Mouse (Mus musculus): ENCODE measurements around the gene Macrod2.

The Macrod2 gene

GRCm38 (mm10) chr2:141954795-141955194 is 1559.7 kb downstream of the Macrod2 start:
- no peak for DNase-seq (ENCODE audit: inconsistent ontology term)

- peak; percentile 88 for DNase-seq (ENCODE audit: inconsistent ontology term)
Observed at GRCm38 (mm10) chr2:141955197-141955596, 1560.1 kb downstream of the Macrod2 start.

DNA sequence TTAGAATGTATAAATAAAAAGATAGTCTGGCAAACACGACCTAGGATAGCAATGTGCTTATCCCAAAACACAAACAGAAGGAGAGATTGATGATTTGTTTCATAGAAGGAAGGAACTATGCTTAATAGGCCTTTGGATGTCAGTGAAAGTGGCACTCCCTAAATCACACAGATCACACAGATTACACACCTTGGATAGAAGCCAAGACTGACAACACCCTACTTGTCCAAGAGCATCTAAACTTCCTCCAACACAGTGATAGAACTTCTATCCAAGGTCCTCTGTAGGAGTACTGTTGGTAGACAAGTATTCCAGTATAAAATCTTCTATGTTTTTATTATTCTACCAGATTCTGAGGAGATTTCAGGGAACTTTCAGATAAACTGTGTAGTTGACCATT is 1567.8 kb downstream of the Macrod2 start:
- no peak for DNase-seq (ENCODE audit: inconsistent ontology term)

- peak; percentile 9 for DNase-seq (ENCODE audit: inconsistent ontology term)
Observed at GRCm38 (mm10) chr2:141983664-141984395, 1588.7 kb downstream of the Macrod2 start.

- peak; percentile 45 for DNase-seq (ENCODE audit: inconsistent ontology term)
Observed at GRCm38 (mm10) chr2:141998901-141999300, 1603.8 kb downstream of the Macrod2 start.

GRCm38 (mm10) chr2:142024534-142025155 is 1629.5 kb downstream of the Macrod2 start:
- DNase-seq (ENCODE audit: inconsistent ontology term): no peak

DNA sequence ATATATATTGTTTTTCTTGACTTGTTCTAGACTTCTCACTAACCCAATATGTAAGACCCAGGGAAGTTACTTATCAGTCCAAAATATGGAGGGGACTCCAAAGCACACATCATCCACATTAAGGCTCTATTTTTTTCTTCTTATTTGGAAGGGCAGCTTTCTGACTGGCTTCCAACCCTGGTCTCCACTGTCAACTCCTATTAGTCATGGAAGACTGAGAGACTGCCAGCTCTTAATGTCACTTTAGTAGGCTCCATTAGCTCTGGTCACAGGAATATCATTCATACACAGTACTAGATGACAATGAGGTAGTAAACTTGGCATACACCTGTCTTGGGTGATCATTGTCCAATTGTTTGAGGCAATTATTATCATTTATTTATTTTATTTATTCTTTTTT is 1631.6 kb downstream of the Macrod2 start:
- DNase-seq (ENCODE audit: inconsistent ontology term): no peak

DNA sequence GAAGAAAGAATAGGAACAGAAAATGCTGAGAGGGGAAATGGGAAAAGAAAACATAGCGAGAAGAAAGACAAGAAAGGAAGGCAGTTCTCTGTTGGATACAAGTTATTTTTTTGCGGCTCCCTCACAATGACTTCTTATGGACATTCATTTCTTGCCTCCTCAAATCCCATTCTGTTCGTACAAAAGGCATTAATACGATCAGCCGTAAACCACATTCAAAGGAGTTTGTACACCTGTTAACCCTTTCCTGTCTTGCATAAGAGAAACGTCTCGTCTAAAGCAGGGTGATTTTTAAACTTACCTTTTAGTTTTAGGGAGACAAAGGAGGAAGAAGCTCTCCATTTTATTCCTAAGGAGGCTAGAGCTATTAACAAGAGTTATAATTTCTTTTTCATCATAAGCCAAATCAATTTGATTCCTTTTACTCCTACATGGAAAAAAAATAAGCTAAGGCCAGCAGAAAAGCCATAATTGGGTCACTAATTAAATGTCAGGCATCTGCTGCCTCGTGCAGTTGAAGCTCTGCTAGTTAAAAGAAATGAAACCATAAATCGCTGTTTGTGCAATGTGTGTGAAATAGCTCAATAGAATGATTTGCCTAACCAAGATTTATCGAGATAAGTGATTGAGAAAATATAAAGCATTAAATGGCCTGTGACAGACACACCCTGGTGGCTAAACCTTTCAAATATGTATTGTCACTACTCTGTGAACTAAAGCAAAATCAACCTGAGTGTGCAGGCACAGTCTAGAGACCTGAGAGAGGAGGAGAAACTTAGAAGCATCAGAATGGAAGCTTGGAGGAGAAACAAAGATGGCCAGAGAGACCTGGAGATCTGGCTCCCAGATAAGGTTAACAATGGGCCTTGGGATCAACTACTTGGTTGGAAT is 1635.9 kb downstream of the Macrod2 start:
- peak; percentile 63 for DNase-seq (ENCODE audit: inconsistent ontology term)

DNA sequence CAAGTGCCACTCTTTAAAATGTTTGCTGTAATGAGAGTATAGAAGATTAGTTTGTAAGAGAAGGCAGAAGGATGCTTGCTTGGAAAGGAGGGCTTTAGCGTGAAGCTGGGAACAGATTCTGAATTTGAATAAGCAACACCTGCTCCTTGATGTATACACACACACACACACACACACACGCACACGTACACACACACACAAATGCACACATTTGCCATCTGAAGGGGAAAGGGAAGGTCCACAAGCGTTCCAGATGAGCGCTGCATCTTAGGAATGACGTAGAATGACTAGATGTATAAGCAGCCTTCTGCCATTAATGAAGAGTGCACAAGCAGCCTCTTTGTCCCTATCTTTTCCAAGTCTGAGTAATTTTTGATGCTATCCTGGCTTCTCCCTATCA is 1660.5 kb downstream of the Macrod2 start:
- DNase-seq (ENCODE audit: inconsistent ontology term): no peak

GRCm38 (mm10) chr2:142057889-142058750 is 1663.0 kb downstream of the Macrod2 start:
- peak; percentile 21 for DNase-seq (ENCODE audit: inconsistent ontology term)

GRCm38 (mm10) chr2:142058751-142059090 is 1663.6 kb downstream of the Macrod2 start:
- DNase-seq (ENCODE audit: inconsistent ontology term): no peak

DNA sequence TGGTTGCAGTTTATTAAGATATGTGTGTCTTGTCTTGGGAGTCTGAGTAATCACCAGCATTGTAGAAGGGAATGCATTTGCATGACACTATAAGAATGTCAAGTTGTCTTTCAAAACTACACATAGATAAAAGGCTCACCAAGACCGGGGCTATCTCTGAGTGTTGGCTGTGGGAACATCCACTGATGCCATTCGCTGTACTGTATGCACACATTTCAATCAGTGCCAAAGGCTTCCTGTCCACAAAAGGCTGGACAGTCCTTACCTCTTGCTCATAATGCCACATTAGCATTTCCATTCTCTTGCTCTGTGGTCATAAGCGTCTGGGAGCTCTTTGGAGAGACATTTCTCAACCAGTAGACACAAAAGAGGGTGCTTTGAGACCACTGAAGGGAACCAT is 1713.8 kb downstream of the Macrod2 start:
- no peak for DNase-seq (ENCODE audit: inconsistent ontology term)

GRCm38 (mm10) chr2:142116623-142117022 is 1721.5 kb downstream of the Macrod2 start:
- DNase-seq (ENCODE audit: inconsistent ontology term): no peak

- no peak for DNase-seq (ENCODE audit: inconsistent ontology term)
Observed at GRCm38 (mm10) chr2:142128109-142128508, 1733.0 kb downstream of the Macrod2 start.

DNA sequence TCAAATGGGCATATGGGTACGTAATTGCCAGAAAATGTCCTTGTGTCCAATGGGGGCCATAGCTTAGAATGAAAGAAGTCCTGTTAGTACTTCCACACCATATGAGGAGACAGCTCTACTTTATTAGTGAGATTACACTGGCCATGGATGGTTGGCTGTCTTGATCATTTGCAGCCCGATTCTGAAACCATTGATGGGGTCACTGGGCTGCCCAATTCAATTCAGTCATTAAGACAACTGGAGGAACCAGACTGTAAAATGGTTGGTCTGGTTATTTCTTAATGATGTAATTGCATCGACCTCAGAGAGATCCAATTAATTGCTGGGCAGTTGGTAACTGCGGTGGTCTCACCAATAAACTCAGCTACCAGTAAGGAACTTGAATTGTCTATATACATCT is 1734.1 kb downstream of the Macrod2 start:
- DNase-seq (ENCODE audit: inconsistent ontology term): peak; percentile 19

GRCm38 (mm10) chr2:142149310-142149709 is 1754.2 kb downstream of the Macrod2 start:
- DNase-seq (ENCODE audit: inconsistent ontology term): no peak

GRCm38 (mm10) chr2:142163506-142164275 is 1768.6 kb downstream of the Macrod2 start:
- DNase-seq (ENCODE audit: inconsistent ontology term): no peak

DNA sequence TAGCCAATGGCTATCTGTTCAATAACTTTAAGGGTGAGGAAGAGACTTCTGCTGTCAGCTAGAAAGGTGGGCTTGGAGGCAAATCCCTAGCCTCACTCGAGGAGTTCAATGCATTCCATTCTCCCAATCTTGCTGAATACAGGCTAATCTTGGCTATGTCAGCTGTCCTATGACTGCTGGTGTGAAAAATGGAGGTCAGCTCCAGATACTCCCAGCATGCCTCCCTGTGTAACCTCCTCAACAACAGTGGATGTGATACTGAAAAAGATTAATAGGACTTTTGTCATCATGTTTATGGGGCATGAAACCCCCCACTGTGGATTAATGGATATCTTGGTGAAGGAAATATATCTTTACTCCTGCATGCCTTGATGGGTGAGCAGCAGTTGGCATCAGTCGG is 1774.5 kb downstream of the Macrod2 start:
- no peak for DNase-seq (ENCODE audit: inconsistent ontology term)

GRCm38 (mm10) chr2:142172706-142173105 is 1777.6 kb downstream of the Macrod2 start:
- no peak for DNase-seq (ENCODE audit: inconsistent ontology term)

- DNase-seq (ENCODE audit: inconsistent ontology term): no peak
Observed at GRCm38 (mm10) chr2:142174039-142174438, 1778.9 kb downstream of the Macrod2 start.

GRCm38 (mm10) chr2:142186922-142187321 is 1791.8 kb downstream of the Macrod2 start:
- DNase-seq (ENCODE audit: inconsistent ontology term): no peak
